Mouse (Mus musculus): ENCODE measurements at regions not wholly inside any gene's neighbourhood (a gene's known extent, or its start where the extent isn't known, plus 50 kb on each side); places are given as distances from the start of the nearest gene placed in this dataset.
"Not testable (repeated sequence)": the region's sequence is repeated elsewhere in the genome, so short reads cannot be mapped to it uniquely, and the experiment has no call there.

DNA sequence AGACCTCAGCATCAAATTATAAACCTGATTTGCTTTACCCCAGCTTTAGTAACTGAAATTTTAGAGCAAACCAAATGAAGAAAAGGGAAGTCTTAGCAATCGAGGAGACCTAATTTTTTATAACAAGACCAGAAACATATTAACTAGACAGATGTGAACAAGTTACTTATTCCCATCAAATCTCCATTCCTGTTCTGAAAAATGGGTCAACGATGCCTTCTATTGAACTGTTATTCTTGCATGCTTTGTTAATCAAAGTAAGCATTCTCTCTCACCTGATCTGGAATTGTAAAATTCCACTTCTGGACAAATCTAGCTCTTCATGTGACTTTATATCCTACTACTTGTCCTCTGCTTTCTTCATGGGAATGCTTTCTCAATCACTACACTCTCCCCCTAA, 137.6 kb downstream of the Arrdc3 start:
- Histone ChIP-seq H3K9me3 (no peaks in the 10 kb centered on the region), H3K27me3 (no peaks in the 10 kb centered on the region), H3K4me2 (replicated peaks) (no peak overlapping the region), H3K4me1 (replicated peaks) (no peaks in the 10 kb centered on the region), H3K4me3 (replicated peaks) (no peak overlapping the region), H3K36me3 (no peaks in the 10 kb centered on the region), H3K9ac (replicated peaks) (no peak overlapping the region), H3K27ac (no peak overlapping the region)
- 80% methylated on average over 2 of the region's 2 CpGs for WGBS
- no peak for ATAC-seq

DNA sequence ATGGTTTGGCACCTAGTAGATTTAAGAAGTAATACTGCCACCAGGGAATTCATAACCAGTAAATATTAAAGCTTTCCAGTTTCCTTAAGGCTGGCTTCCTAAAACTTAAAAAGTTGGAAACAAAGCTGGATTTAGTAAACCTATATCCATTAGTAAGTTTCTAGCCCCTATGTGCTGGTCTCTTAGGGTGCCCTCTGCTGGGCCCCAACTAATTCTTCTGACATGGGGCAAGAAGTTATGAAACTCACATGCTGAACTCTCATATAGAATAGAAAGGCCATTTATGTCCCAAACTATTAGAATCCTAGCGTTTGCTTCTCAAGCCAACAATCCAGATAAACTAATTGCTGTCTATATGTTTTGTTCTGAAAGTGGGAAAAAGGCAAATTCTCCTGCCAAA, 139.2 kb downstream of the Arrdc3 start:
- H3K9me3 ChIP-seq: no peaks in the 10 kb centered on the region
- whole genome bisulfite sequencing: 84% methylated on average over 1 of the region's 1 CpGs
- H3K4me2 ChIP-seq (replicated peaks): no peak overlapping the region
- ATAC-seq: no peak
- no peaks in the 10 kb centered on the region for H3K36me3 ChIP-seq
- H3K27me3 ChIP-seq: no peaks in the 10 kb centered on the region
- no peak overlapping the region for H3K9ac ChIP-seq (replicated peaks)
- H3K4me3 ChIP-seq (replicated peaks): no peak overlapping the region
- H3K27ac ChIP-seq: no peak overlapping the region
- no peaks in the 10 kb centered on the region for H3K4me1 ChIP-seq (replicated peaks)

- 94% methylated on average over 14 of the region's 14 CpGs for WGBS
- H3K27ac ChIP-seq; H3K27me3 ChIP-seq; ATAC-seq; H3K9me3 ChIP-seq; H3K36me3 ChIP-seq; H3K4me3 ChIP-seq (replicated peaks); H3K4me1 ChIP-seq (replicated peaks); H3K9ac ChIP-seq (replicated peaks); H3K4me2 ChIP-seq (replicated peaks): not testable (repeated sequence)
Observed at GRCm38 (mm10) chr13:81025241-81025760, 142.1 kb downstream of the Arrdc3 start.

DNA sequence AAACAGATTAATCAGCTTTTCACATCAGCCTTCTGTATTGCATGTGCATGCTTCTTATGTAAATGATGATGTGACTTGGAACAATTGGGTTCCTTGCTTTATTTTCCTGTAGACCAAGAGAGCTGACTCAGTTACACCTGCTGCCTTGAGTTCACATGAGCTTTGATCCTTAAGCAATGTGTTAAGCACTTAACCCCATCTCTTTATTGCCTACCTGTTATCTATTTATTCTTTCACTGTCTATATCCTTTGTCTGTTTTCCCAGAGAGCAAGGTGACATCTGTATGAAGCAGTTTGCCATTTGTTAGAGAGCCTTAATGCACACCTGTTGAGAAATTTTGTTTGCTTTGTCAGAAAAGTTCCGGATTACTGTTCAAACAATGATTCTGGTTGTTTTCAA, 154.1 kb downstream of the Arrdc3 start:
- Histone ChIP-seq H3K4me3 (replicated peaks) (no peak overlapping the region), H3K9me3 (no peaks in the 10 kb centered on the region), H3K4me1 (replicated peaks) (peaks cover 4% of the 10 kb centered on the region; the same call in 1 of the 2 replicates), H3K27ac (no peak overlapping the region), H3K4me2 (replicated peaks) (no peak overlapping the region), H3K9ac (replicated peaks) (no peak overlapping the region), H3K27me3 (no peaks in the 10 kb centered on the region), H3K36me3 (no peaks in the 10 kb centered on the region)
- no peak for ATAC-seq
- 88% methylated on average over 1 of the region's 1 CpGs for WGBS

DNA sequence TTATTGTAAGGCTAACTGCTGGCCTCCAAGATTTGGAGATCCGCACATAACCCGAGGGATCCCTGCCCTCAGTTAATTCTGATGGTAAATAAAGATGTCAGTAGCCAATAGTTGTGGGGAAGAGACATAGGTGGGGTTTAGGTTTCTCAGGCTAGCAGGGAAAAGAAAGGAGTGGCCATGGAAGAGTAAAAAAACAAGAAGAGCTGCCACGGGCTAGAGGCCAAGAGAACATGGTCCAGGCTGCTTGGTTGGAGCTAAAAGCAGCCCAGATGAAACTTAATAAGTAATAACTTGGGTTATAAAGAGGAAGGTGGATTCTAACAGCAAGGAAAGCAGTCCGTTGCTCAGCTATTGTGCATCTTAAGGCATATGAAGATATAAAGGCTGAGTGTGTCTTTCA, 155.6 kb downstream of the Arrdc3 start:
- Histone ChIP-seq H3K36me3 (no peaks in the 10 kb centered on the region), H3K4me1 (replicated peaks) (peaks cover 4% of the 10 kb centered on the region; the same call in 1 of the 2 replicates), H3K27ac (no peak overlapping the region), H3K9me3 (no peaks in the 10 kb centered on the region), H3K4me2 (replicated peaks) (no peak overlapping the region), H3K4me3 (replicated peaks) (no peak overlapping the region), H3K9ac (replicated peaks) (no peak overlapping the region), H3K27me3 (no peaks in the 10 kb centered on the region)
- 81% methylated on average over 4 of the region's 4 CpGs for WGBS
- no peak for ATAC-seq

GRCm38 (mm10) chr13:81040494-81040893, 157.3 kb downstream of the Arrdc3 start:
- Histone ChIP-seq H3K36me3 (no peaks in the 10 kb centered on the region), H3K4me3 (replicated peaks) (no peak overlapping the region), H3K4me1 (replicated peaks) (peaks cover 4% of the 10 kb centered on the region; the same call in 1 of the 2 replicates), H3K9me3 (no peaks in the 10 kb centered on the region), H3K4me2 (replicated peaks) (no peak overlapping the region), H3K9ac (replicated peaks) (no peak overlapping the region), H3K27me3 (no peaks in the 10 kb centered on the region), H3K27ac (no peak overlapping the region)
- no peak for ATAC-seq

GRCm38 (mm10) chr13:81041646-81042045, 158.5 kb downstream of the Arrdc3 start:
- Histone ChIP-seq H3K27ac (no peak overlapping the region), H3K4me3 (replicated peaks) (no peak overlapping the region), H3K4me1 (replicated peaks) (peaks cover 4% of the 10 kb centered on the region; the same call in 1 of the 2 replicates), H3K27me3 (no peaks in the 10 kb centered on the region), H3K36me3 (no peaks in the 10 kb centered on the region), H3K9ac (replicated peaks) (no peak overlapping the region), H3K9me3 (no peaks in the 10 kb centered on the region), H3K4me2 (replicated peaks) (no peak overlapping the region)
- ATAC-seq: no peak
- WGBS: 85% methylated on average over 3 of the region's 3 CpGs
